Mouse (Mus musculus) hindbrain, embryonic 10.5 days (tissue): ENCODE measurements around the gene Slc27a5. TPM values are rescaled to one million over a fixed set of nuclear protein-coding genes. Genes with fewer than 3 reads are reported as not detected.
A peak's percentile ranks its signal among the peaks of the same experiment; 100 is the strongest.

ENCODE experiments used
- DNase-seq: peaks from one replicate; pipeline ENCODE4 v3.0.0-alpha.2; 2017; ENCODE audit warnings: low spot score
- H3K27ac ChIP-seq: fragments of 300-500 bp; sonication (generic); 2 replicates; pipeline ENCODE4 v1.5.1; 2016; ENCODE audit warnings: mild to moderate bottlenecking, moderate library complexity
- H3K27me3 ChIP-seq: fragments of 300-500 bp; sonication (generic); 2 replicates; pipeline ENCODE4 v1.6.1; 2016; ENCODE audit warnings: mild to moderate bottlenecking; ENCODE audit not compliant: poor library complexity, insufficient read depth, severe bottlenecking
- H3K36me3 ChIP-seq: fragments of 300-500 bp; sonication (generic); 2 replicates; pipeline ENCODE4 v1.6.1; 2016; ENCODE audit warnings: mild to moderate bottlenecking, moderate library complexity
- H3K4me1 ChIP-seq: fragments of 300-500 bp; sonication (generic); replicated peaks from 2 replicates; pipeline ENCODE4 v1.6.1; 2016; ENCODE audit warnings: mild to moderate bottlenecking
- H3K4me3 ChIP-seq: fragments of 300-500 bp; sonication (generic); 2 replicates; pipeline ENCODE4 v1.5.1; 2016; ENCODE audit warnings: mild to moderate bottlenecking, moderate library complexity
- H3K9me3 ChIP-seq: fragments of 300-500 bp; sonication (generic); 2 replicates; pipeline ENCODE4 v1.6.1; 2016; ENCODE audit warnings: mild to moderate bottlenecking, moderate library complexity
- WGBS: fragments of 180-500 bp; shearing (Covaris S2); methylation state at CpG from one replicate; pipeline ENCODE4 v1.1.7; 2016; 5-methylcytosine and 5-hydroxymethylcytosine counted together
- polyA plus RNA-seq: library from polyadenylated mRNA; unstranded; fragments of >200 nt; fragmentation: Nextera tagmentation; extraction: Ambion mirVana; gene quantifications from 2 replicates; pipeline ENCODE4 v1.2.1, GENCODE M21; 2016

Slc27a5 gene
- polyA plus RNA-seq, 1 experiment from 2014 or later = 0.26 TPM

DNA sequence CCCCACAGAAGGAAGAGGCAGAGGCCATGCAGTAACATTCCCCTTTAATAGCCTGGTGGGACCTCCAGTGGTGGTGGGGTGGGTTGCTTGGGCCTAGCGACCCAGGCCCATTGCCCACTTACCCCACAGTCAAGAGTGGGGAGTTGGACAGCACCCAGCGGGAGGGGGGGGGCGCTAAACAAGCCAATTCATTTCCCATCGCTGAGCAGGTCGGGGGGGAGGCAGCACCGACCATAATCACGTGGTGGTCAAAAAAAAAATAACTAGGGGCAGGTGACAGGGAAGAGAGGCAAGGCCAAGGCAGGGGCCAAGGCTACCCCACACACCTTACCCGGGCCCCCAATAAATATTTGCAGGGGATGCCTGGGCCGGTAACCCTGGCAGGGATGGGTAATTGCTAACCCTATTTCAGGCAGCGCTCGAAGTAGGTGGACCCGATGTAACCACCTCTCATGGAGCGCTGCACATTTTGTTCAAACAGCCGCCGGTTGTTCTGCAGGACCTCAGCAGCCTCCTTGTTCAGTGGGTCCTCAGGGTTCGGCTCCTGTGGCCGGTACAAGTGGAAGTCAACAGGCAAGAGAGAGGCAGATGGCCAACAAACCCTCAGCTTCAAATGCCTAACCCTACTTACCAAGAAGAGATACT is 37.3 kb upstream of the Slc27a5 start:
- Histone ChIP-seq H3K27ac (peak overlapping the region; percentile 91), H3K36me3 (peaks cover 54% of the 10 kb centered on the region), H3K4me1 (peaks cover 61% of the 10 kb centered on the region), H3K9me3 (peaks cover 3% of the 10 kb centered on the region; the same call in 1 of the 2 replicates), H3K4me3 (peak overlapping the region; percentile 66), H3K27me3 (no peaks in the 10 kb centered on the region)
- WGBS = 88% methylated on average over 17 of the region's 17 CpGs
- DNase-seq = no peak

DNA sequence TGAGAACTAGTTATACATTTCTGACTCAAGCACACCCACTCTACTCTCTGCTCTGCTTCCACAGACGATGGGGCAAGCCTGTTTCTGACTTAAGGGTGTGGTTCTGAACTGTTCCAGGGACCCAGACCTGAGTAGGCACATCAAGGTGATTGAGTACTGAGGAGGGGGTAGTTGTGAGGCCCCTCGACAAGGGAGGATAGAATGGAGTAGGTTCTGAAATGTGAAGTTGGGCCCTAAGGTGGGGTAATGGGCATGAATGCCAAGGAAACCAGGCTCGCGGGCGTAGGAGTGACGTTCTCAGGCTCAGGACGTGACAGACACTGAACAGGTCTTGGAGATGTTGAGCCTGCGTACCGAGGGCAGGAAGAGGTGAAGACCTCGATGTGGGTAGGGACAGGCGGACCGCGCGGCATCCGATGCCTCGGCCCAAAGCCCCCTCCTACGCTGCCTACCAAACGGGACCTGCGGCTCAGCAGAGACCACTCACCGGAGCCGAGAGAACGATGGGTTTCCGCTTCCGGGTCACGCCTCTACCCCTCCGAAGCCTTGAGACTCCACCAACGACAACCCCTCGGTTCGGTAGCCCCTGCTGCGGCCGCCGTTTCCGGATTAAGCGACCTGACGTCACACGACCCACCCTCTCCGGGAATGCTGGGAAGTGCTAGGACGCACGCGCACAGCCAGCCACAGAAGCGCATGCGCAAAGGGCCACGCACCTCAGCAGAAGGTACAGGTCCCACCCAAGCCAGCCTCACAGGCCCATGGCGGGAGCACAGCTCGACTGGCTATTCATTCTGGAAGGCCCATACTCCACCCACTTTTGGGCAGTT is 36.4 kb upstream of the Slc27a5 start, which contains the start of gene Chmp2a:
Chmp2a (minus strand) TSS at position 660 of the 830 bp plus-strand sequence.
- peak within 1 kb of the TSS; percentile 91 for H3K27ac ChIP-seq
- H3K27me3 ChIP-seq = no peaks in the 10 kb centered on the region
- H3K4me1 ChIP-seq = peaks cover 61% of the 10 kb centered on the region
- H3K4me3 ChIP-seq = peak within 1 kb of the TSS; percentile 66
- peaks cover 64% of the 10 kb centered on the region for H3K36me3 ChIP-seq
- WGBS = 1% methylated on average over 45 of the region's 45 CpGs
- H3K9me3 ChIP-seq = peaks cover 3% of the 10 kb centered on the region; the same call in 1 of the 2 replicates
- DNase-seq = peak; percentile 98

DNA sequence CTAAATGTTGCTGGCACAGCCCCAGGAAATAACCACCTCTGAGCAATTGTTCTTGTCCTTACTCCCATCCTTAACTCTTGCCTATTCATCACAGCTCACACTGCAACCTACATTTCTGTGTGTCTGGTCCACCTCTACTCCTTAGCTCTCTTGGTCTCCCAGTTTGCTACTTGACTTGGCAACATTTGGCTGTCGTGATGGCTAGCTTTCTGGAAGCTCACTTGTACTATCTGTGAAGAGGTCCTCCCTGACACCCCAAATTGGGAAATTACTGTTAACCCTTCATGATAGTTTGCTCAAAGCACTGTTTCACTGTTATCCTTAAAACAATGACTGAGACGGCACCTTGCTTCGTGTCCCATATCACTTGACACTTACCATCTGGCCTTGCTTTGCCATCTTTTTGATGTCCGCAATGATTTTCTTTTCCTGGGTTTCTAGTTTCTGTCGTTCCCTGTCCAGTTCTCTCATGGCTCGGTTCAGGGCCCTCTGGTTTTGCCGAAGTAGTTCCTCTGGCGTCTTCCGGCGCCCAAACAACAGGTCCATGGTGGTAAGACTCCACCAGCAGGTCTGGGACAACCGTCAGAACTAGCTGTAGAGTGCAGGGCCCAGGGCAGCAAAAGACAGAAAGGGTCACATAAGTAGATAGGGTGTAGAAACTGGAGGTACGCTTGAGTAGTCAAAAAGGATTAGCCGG is 35.6 kb upstream of the Slc27a5 start:
- Histone ChIP-seq H3K4me3 (peak overlapping the region; percentile 66), H3K9me3 (peaks cover 3% of the 10 kb centered on the region; the same call in 1 of the 2 replicates), H3K27ac (peak overlapping the region; percentile 91), H3K4me1 (peaks cover 53% of the 10 kb centered on the region), H3K36me3 (peaks cover 71% of the 10 kb centered on the region), H3K27me3 (no peaks in the 10 kb centered on the region)
- peak; percentile 14 for DNase-seq
- WGBS = 54% methylated on average over 13 of the region's 13 CpGs

DNA sequence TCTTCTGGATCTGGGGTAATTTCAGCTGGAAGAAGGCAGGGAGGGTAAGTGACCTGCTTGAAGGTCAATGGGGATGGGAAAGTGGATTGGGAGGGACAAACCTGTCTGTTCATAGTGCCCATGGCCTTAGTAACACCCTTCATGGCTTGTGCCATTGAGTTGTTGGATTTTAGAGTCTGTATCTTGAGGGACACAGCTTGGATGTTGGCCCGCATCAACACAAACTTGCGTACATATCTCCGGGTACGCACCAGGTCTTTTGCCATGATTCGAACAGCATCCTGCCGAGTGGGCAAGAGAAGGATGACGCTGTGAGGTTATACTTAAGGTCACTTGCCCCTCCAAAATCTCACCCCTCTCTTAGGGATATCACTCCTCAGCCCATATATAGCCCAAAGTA is 34.5 kb upstream of the Slc27a5 start:
- Histone ChIP-seq H3K9me3 (no peaks in the 10 kb centered on the region), H3K4me1 (peaks cover 50% of the 10 kb centered on the region), H3K36me3 (peaks cover 82% of the 10 kb centered on the region), H3K27ac (no peak overlapping the region), H3K4me3 (peak overlapping the region; percentile 2; the same call in 1 of the 2 replicates), H3K27me3 (no peaks in the 10 kb centered on the region)
- 96% methylated on average over 7 of the region's 7 CpGs for WGBS
- DNase-seq = no peak

DNA sequence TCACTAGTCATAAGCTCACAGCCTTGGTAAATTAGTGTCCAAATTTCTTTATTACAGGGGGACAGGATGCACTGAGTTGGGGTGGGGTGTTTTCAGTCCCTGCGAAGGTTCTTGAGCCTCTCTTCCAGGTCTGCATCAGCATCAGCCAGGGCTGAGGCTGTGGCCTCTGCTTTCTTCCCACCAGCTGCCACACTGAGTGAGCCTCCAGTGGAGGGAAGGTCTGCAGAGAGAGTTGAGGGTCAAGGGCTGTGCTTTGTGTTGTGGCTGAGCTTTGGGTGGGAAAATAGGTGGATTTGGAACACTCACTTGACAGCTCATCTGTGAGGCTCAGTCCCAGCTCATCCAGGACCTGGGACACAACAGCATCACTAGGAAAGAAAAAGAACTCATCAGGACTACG is 34.0 kb upstream of the Slc27a5 start:
- Histone ChIP-seq H3K36me3 (peaks cover 87% of the 10 kb centered on the region), H3K27ac (no peak overlapping the region), H3K4me1 (peaks cover 51% of the 10 kb centered on the region), H3K27me3 (no peaks in the 10 kb centered on the region), H3K9me3 (no peaks in the 10 kb centered on the region), H3K4me3 (0 out of 2 replicates have a peak overlapping the region, but pooled peaks have one; percentile 9)
- 88% methylated on average over 2 of the region's 2 CpGs for WGBS
- no peak for DNase-seq

DNA sequence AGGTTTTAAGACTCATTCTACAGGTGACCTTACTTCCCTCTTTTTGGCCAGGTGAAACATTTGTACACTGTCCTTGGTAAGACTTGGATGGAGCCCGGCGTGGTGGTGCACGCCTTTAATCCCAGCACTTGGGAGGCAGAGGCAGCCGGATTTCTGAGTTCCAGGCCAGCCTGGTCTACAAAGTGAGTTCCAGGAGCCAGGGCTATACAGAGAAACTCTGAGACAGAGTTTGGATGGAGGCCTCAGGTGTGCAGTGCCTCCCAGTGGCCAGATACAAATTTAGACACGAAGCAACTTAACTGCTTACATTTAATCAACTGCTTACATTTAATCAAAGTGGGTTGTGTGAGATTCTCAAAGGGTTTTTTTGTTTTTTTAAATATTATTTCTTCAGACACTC is 33.1 kb upstream of the Slc27a5 start:
- H3K9me3 ChIP-seq = no peaks in the 10 kb centered on the region
- WGBS = 77% methylated on average over 5 of the region's 5 CpGs
- no peaks in the 10 kb centered on the region for H3K27me3 ChIP-seq
- DNase-seq = no peak
- peaks cover 89% of the 10 kb centered on the region for H3K36me3 ChIP-seq
- H3K4me3 ChIP-seq = no peak overlapping the region
- peaks cover 50% of the 10 kb centered on the region for H3K4me1 ChIP-seq
- no peak overlapping the region for H3K27ac ChIP-seq

DNA sequence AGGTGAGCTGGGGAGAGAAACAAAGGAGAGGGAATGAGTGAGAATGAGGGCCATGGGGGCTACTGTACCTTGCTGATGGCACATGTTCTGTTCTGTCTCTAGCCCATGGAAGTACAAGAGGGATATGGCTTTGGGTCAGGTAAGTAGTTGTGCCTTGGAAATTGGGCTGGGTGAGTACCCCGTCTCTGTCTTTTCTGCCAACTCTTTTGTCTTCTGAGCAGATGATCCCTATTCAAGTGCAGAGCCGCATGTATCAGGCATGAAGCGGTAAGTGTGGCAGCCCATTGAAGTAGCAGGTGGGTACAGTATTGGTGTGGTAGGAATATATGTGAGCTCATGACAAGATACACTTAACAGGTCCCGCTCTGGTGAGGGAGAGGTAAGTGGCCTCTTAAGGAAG is 31.0 kb upstream of the Slc27a5 start:
- 90% methylated on average over 4 of the region's 4 CpGs for WGBS
- no peak for DNase-seq
- H3K27me3 ChIP-seq = no peaks in the 10 kb centered on the region
- H3K9me3 ChIP-seq = no peaks in the 10 kb centered on the region
- no peak overlapping the region for H3K27ac ChIP-seq
- H3K4me3 ChIP-seq = 0 out of 2 replicates have a peak overlapping the region, but pooled peaks have one; percentile 9
- peaks cover 40% of the 10 kb centered on the region for H3K4me1 ChIP-seq
- H3K36me3 ChIP-seq = peaks cover 84% of the 10 kb centered on the region

DNA sequence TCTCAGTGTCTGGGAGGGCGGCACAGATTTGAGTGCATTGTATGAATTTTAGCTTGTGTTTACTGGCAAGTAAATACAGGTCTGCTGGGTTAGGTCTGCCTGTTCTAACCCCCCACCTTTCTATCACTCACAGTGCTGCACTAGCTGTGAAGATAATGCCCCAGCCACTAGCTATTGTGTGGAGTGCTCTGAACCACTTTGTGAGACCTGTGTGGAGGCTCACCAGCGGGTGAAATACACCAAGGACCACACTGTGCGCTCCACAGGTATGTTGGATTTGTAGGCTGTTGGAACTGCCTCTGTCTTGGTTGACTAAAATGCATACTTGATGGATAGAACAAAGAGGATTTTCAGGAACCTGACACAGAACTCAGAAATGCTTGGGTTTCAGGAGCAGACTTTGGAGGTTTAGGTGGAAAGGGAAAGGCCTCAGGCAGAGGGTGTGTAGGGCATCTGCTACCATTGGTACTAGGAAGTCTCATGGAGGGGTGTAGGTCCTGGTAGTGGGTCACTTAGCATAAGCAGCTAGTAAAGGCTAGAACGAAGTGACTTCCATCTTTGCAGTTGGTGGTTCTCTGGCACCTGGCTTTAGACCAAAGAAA is 27.6 kb upstream of the Slc27a5 start:
- DNase-seq = no peak
- Histone ChIP-seq H3K4me3 (peak overlapping the region; percentile 97), H3K4me1 (peaks cover 32% of the 10 kb centered on the region), H3K9me3 (no peaks in the 10 kb centered on the region), H3K36me3 (peaks cover 55% of the 10 kb centered on the region), H3K27ac (peak overlapping the region; percentile 99), H3K27me3 (no peaks in the 10 kb centered on the region)
- 36% methylated on average over 4 of the region's 4 CpGs for WGBS

DNA sequence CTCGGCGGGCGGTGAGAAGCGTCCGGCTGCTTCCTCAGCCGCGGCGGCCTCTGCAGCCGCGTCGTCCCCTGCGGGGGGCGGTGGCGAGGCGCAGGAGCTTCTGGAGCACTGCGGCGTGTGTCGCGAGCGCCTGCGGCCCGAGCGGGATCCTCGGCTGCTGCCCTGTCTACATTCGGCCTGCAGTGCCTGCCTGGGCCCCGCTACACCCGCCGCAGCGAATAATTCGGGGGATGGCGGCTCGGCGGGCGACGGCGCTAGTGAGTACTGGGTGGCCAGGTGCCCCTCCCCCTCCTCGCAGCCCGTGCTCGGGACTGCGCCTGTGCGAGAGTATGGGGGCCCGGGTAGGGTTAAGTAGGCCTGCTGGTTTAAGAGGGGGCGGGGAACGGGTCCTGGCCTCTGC is 26.8 kb upstream of the Slc27a5 start:
- peaks cover 47% of the 10 kb centered on the region for H3K36me3 ChIP-seq
- WGBS = 0% methylated on average over 44 of the region's 44 CpGs
- peak overlapping the region; percentile 99 for H3K27ac ChIP-seq
- H3K27me3 ChIP-seq = no peaks in the 10 kb centered on the region
- H3K9me3 ChIP-seq = no peaks in the 10 kb centered on the region
- H3K4me3 ChIP-seq = peak overlapping the region; percentile 97
- peak; percentile 83 for DNase-seq
- H3K4me1 ChIP-seq = peaks cover 32% of the 10 kb centered on the region

DNA sequence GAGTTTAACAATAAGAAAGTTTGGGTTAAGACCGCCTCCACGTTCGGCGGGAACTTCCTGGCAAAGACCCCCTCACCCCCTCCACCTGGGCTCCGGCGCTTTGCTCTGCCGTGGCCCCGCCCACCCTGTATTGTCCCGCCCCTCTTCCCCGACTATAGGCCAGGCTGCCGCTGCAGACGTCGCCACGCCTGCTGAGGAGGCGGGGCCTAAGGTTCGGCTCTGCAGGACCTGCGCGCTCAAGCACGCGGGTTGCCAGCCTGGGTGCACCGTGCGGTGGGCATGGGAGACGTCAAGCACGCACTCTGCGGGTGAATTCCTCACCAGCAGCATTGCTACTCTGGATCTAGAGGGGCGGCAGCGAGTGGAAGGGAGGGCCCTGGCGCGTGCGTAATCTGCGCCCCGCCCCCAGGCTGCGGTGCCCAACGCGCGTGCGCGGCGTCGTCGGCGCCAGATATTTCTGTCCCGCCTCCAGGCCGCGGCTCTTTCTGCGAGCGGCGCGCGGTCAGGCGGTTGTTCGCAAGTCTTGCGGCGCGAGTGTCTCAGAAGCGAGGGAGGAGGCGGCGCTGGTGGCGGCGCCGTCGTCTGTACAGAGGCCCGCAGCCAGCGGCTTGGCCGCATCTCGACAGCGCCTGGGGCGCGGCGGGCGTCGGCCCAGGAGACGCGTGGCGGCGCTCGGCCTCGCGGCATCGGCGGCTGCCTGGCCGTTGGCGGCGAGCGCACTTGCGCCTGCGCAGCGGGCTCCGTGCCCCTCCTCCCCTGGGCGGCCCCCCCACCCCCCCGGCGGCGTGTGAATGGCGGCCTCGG is 26.1 kb upstream of the Slc27a5 start:
- peak overlapping the region; percentile 97 for H3K4me3 ChIP-seq
- peak; percentile 97 for DNase-seq
- peaks cover 32% of the 10 kb centered on the region for H3K4me1 ChIP-seq
- H3K27me3 ChIP-seq = no peaks in the 10 kb centered on the region
- no peaks in the 10 kb centered on the region for H3K9me3 ChIP-seq
- WGBS = under 1% methylated on average over 91 of the region's 95 CpGs
- H3K27ac ChIP-seq = peak overlapping the region; percentile 99
- H3K36me3 ChIP-seq = peaks cover 41% of the 10 kb centered on the region

DNA sequence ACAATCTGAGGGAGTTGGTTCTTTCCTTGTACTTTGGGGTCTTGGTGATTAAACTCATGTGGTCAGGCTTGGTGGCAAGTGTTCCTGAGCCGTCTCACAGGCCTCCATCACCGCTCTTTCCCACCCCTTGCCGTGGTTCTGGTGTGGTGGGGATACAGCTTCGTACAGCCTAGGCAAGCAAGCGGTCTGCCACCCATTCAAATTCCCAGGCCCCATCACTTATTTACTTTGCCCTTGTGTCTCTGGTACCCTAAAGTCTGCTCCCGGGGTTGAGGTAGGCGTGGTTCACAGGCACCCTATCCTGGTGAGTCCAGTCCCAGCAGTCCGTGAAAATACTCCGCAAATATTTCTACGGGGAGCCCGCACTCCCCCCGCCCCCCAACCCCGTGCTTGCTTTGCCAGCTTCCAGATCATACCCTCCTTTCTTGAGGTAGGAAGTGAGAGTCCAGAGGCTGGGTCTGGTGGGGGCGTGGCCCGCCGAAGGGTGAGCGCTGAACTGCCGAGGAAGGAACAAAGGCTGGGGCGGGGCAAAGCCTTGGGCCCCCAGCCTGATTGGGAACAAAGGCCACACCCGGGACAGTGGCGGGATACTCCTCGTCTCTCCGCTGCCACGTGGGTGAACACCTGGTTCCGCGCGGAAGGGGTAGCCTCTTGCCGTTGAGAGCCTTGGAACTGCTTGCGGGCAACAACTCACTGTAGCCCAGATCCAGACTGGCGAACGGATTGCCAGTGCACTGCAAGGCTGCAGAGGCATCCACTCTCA is 25.0 kb upstream of the Slc27a5 start:
- Histone ChIP-seq H3K27me3 (no peaks in the 10 kb centered on the region), H3K27ac (peak overlapping the region; percentile 99), H3K9me3 (no peaks in the 10 kb centered on the region), H3K36me3 (peaks cover 29% of the 10 kb centered on the region), H3K4me1 (peaks cover 32% of the 10 kb centered on the region), H3K4me3 (peak overlapping the region; percentile 97)
- 4% methylated on average over 31 of the region's 31 CpGs for WGBS
- peak; percentile 92 for DNase-seq
